Mouse (Mus musculus): ENCODE measurements around the gene Myrf. TPM values are rescaled to one million over a fixed set of nuclear protein-coding genes. Genes with fewer than 3 reads are reported as not detected.
"Not testable (repeated sequence)": the region's sequence is repeated elsewhere in the genome, so short reads cannot be mapped to it uniquely, and the experiment has no call there.

Gene Myrf
- total RNA-seq, 2 experiments from 2014 or later = 8.0 to 9.5 TPM

- DNase-seq (ENCODE audit: low spot score in 2 of 2) = peak; percentile 93 to 96
Measured at GRCm38 (mm10) chr19:10182670-10183298, 57.8 kb downstream of the Myrf start, which contains the start of gene Fads1. Gene Fads1, plus strand, starts transcription at chr19:10182888.

GRCm38 (mm10) chr19:10182142-10182541 is 58.4 kb downstream of the Myrf start:
- DNase-seq (ENCODE audit: low spot score in 2 of 2) = no peak

GRCm38 (mm10) chr19:10181225-10181624 is 59.3 kb downstream of the Myrf start:
- peak in 1 of 2 experiments; percentile 42 for DNase-seq (ENCODE audit: low spot score in 2 of 2)

GRCm38 (mm10) chr19:10176941-10177372 is 63.6 kb downstream of the Myrf start:
- no peak for DNase-seq (ENCODE audit: low spot score in 2 of 2)

GRCm38 (mm10) chr19:10176477-10176876 is 64.1 kb downstream of the Myrf start:
- no peak for DNase-seq (ENCODE audit: low spot score in 2 of 2)

- no peak for DNase-seq (ENCODE audit: low spot score in 2 of 2)
Measured at GRCm38 (mm10) chr19:10174956-10175355, 65.6 kb downstream of the Myrf start.

- DNase-seq (ENCODE audit: low spot score in 2 of 2) = no peak
Measured at GRCm38 (mm10) chr19:10173844-10174539, 66.6 kb downstream of the Myrf start.

GRCm38 (mm10) chr19:10173116-10173718 is 67.3 kb downstream of the Myrf start:
- DNase-seq (ENCODE audit: low spot score in 2 of 2) = no peak

- peak; percentile 34 to 38 for DNase-seq (ENCODE audit: low spot score in 2 of 2)
Measured at GRCm38 (mm10) chr19:10171846-10172245, 68.7 kb downstream of the Myrf start.

- DNase-seq (ENCODE audit: low spot score in 2 of 2) = no peak
Measured at GRCm38 (mm10) chr19:10171359-10171758, 69.2 kb downstream of the Myrf start.

GRCm38 (mm10) chr19:10170466-10170865 is 70.1 kb downstream of the Myrf start:
- no peak for DNase-seq (ENCODE audit: low spot score in 2 of 2)

- not testable (repeated sequence) for DNase-seq (ENCODE audit: low spot score in 2 of 2)
Measured at GRCm38 (mm10) chr19:10169692-10170330, 70.7 kb downstream of the Myrf start.

- no peak for DNase-seq (ENCODE audit: low spot score in 2 of 2)
Measured at GRCm38 (mm10) chr19:10169179-10169578, 71.4 kb downstream of the Myrf start.

GRCm38 (mm10) chr19:10168441-10168840 is 72.1 kb downstream of the Myrf start:
- DNase-seq (ENCODE audit: low spot score in 2 of 2) = no peak

- DNase-seq (ENCODE audit: low spot score in 2 of 2) = no peak
Measured at GRCm38 (mm10) chr19:10167951-10168350, 72.6 kb downstream of the Myrf start.

GRCm38 (mm10) chr19:10167112-10167511 is 73.4 kb downstream of the Myrf start:
- no peak for DNase-seq (ENCODE audit: low spot score in 2 of 2)

GRCm38 (mm10) chr19:10165928-10166327 is 74.6 kb downstream of the Myrf start:
- not testable (repeated sequence) for DNase-seq (ENCODE audit: low spot score in 2 of 2)

GRCm38 (mm10) chr19:10163896-10164295 is 76.7 kb downstream of the Myrf start:
- DNase-seq (ENCODE audit: low spot score in 2 of 2) = no peak

Data from layer of hippocampus, postnatal 10 days (tissue).